Mouse (Mus musculus) liver, embryonic 11.5 days (tissue): ENCODE results near the gene Klhl9. TPM values are rescaled to one million over a fixed set of nuclear protein-coding genes. Genes with fewer than 3 reads are reported as not detected.

Experiments used
- ATAC-seq: fragments of 200-750 bp; cut with Nextera tagmentation; replicated peaks from 2 replicates; pipeline ENCODE4 v1.8.0; 2017; ENCODE audit warnings: moderate number of reproducible peaks, mild to moderate bottlenecking, moderate TSS enrichment, moderate library complexity; ENCODE audit not compliant: low FRiP score
- DNase-seq: peaks from one replicate; pipeline ENCODE4 v3.0.0-alpha.2; 2017; ENCODE audit warnings: low spot score
- H3K27ac ChIP-seq: fragments of 300-500 bp; sonication (generic); 2 replicates; pipeline ENCODE4 v1.5.1; 2014; ENCODE audit warnings: mild to moderate bottlenecking, low read depth, low read length, control low read depth
- H3K27me3 ChIP-seq: fragments of 300-500 bp; sonication (generic); replicated peaks from 2 replicates; pipeline ENCODE4 v1.6.1; 2014; ENCODE audit warnings: low read length, mixed read lengths; ENCODE audit not compliant: control insufficient read depth, insufficient read depth
- H3K36me3 ChIP-seq: fragments of 300-500 bp; sonication (generic); 2 replicates; pipeline ENCODE4 v1.6.1; 2014; ENCODE audit warnings: mild to moderate bottlenecking, low read length, moderate library complexity, mixed read lengths; ENCODE audit not compliant: control insufficient read depth, insufficient read depth
- H3K4me1 ChIP-seq: fragments of 300-500 bp; sonication (generic); replicated peaks from 2 replicates; pipeline ENCODE4 v1.6.1; 2014; ENCODE audit warnings: low read length, mixed read lengths; ENCODE audit not compliant: control insufficient read depth, insufficient read depth
- H3K4me2 ChIP-seq: fragments of 300-500 bp; sonication (generic); 2 replicates; pipeline ENCODE4 v1.6.1; 2014; ENCODE audit warnings: mild to moderate bottlenecking, control low read depth, moderate library complexity
- H3K4me3 ChIP-seq: fragments of 300-500 bp; sonication (generic); 2 replicates; pipeline ENCODE4 v1.5.1; 2014; ENCODE audit warnings: low read depth, low read length, control low read depth
- H3K9ac ChIP-seq: fragments of 300-500 bp; sonication (generic); 2 replicates; pipeline ENCODE4 v1.6.1; 2014; ENCODE audit warnings: low read depth, low read length, control low read depth
- H3K9me3 ChIP-seq: fragments of 300-500 bp; sonication (generic); 2 replicates; pipeline ENCODE4 v1.6.1; 2016; ENCODE audit warnings: low read length, inconsistent platforms, mixed read lengths; ENCODE audit not compliant: control insufficient read depth
- WGBS: fragments of 180-500 bp; shearing (Covaris S2); extraction: QIAGEN DNeasy Blood & Tissue Kit; methylation state at CpG from one replicate; pipeline ENCODE4 v1.1.7; 2014; 5-methylcytosine and 5-hydroxymethylcytosine counted together
- polyA plus RNA-seq: library from polyadenylated mRNA; unstranded; fragments of >200 nt; fragmentation: Nextera tagmentation; extraction: Ambion mirVana; gene quantifications from 2 replicates; pipeline ENCODE4 v1.2.1, GENCODE M21; 2014

Gene Klhl9
- polyA plus RNA-seq, 1 experiment from 2014 or later, result 65.1 TPM

- Histone ChIP-seq H3K9ac (no peak overlapping the region), H3K27me3 (no peaks in the 10 kb centered on the region), H3K36me3 (no peaks in the 10 kb centered on the region), H3K4me3 (no peak overlapping the region), H3K9me3 (no peaks in the 10 kb centered on the region), H3K4me1 (no peaks in the 10 kb centered on the region), H3K4me2 (no peak overlapping the region), H3K27ac (no peak overlapping the region)
- no peak for ATAC-seq
- DNase-seq, result no peak
- WGBS, result 43% methylated on average over 8 of the region's 8 CpGs
These were observed 41.9 kb downstream of the Klhl9 start for GRCm38 (mm10) chr4:88680362-88680761.

- H3K4me1 ChIP-seq, result no peaks in the 10 kb centered on the region
- no peak within 1 kb of the TSS for H3K9ac ChIP-seq
- no peaks in the 10 kb centered on the region for H3K36me3 ChIP-seq
- DNase-seq (no peak), ATAC-seq (no peak)
- no peaks in the 10 kb centered on the region for H3K9me3 ChIP-seq
- no peak within 1 kb of the TSS for H3K27ac ChIP-seq
- 73% methylated on average over 1 of the region's 1 CpGs for WGBS
- H3K4me3 ChIP-seq, result no peak within 1 kb of the TSS
- H3K27me3 ChIP-seq, result no peaks in the 10 kb centered on the region
- no peak within 1 kb of the TSS for H3K4me2 ChIP-seq
These were observed 45.4 kb downstream of the Klhl9 start, which contains the start of gene Ifna16 for GRCm38 (mm10) chr4:88676824-88677223. Gene Ifna16, minus strand, starts transcription at chr4:88676924.

Other genes with a start within 250 kb of the Klhl9 start
- gene Ifnb1, start 199.7 kb downstream of the Klhl9 start, polyA plus RNA-seq, result not detected in 2 replicates
- not detected in 2 replicates for gene Ifna15, start 164.2 kb downstream of the Klhl9 start, polyA plus RNA-seq
- not detected in 2 replicates for gene Ifna14, start 150.7 kb downstream of the Klhl9 start, polyA plus RNA-seq
- gene Ifna9, start 130.1 kb downstream of the Klhl9 start, polyA plus RNA-seq, result not detected in 2 replicates
- gene Ifna12, start 119.1 kb downstream of the Klhl9 start, polyA plus RNA-seq, result not detected in 2 replicates
- not detected in 2 replicates for gene C87499, start 88.1 kb downstream of the Klhl9 start, polyA plus RNA-seq
- gene Ifna13, start 78.0 kb downstream of the Klhl9 start, polyA plus RNA-seq, result not detected in 2 replicates
- not detected in 2 replicates for gene Ifna16, start 45.5 kb downstream of the Klhl9 start, polyA plus RNA-seq
- gene Ifna2, start 38.6 kb downstream of the Klhl9 start, polyA plus RNA-seq, result not detected in 2 replicates
- not detected in 2 replicates for gene Ifnab, start 31.1 kb downstream of the Klhl9 start, polyA plus RNA-seq
- 0.85 and 0.96 TPM in 2 replicates for gene Gm26566, start 660 bp downstream of the Klhl9 start, polyA plus RNA-seq
- not detected in 2 replicates for gene Gm13271, start 32.4 kb upstream of the Klhl9 start, polyA plus RNA-seq
- gene Gm13283, start 37.7 kb upstream of the Klhl9 start, polyA plus RNA-seq, result not detected in 2 replicates
- gene Gm13290, start 51.4 kb upstream of the Klhl9 start, polyA plus RNA-seq, result not detected in 2 replicates
- gene Gm13289, start 54.5 kb upstream of the Klhl9 start, polyA plus RNA-seq, result not detected in 2 replicates
- not detected in 2 replicates for gene Gm13272, start 57.4 kb upstream of the Klhl9 start, polyA plus RNA-seq
- gene Ifnz, start 59.7 kb upstream of the Klhl9 start, polyA plus RNA-seq, result not detected in 2 replicates
- not detected in 2 replicates for gene Gm13276, start 63.2 kb upstream of the Klhl9 start, polyA plus RNA-seq
- not detected in 2 replicates for gene Gm13277, start 66.2 kb upstream of the Klhl9 start, polyA plus RNA-seq
- not detected in 2 replicates for gene Gm13278, start 69.1 kb upstream of the Klhl9 start, polyA plus RNA-seq
- gene Gm13275, start 72.0 kb upstream of the Klhl9 start, polyA plus RNA-seq, result not detected in 2 replicates
- gene Gm13279, start 74.9 kb upstream of the Klhl9 start, polyA plus RNA-seq, result not detected in 2 replicates
- 0.26 and 0.66 TPM in 2 replicates for gene Gm13285, start 77.2 kb upstream of the Klhl9 start, polyA plus RNA-seq
- gene Gm13287, start 80.8 kb upstream of the Klhl9 start, polyA plus RNA-seq, result not detected in 2 replicates
- not detected in 2 replicates for gene Gm13288, start 83.1 kb upstream of the Klhl9 start, polyA plus RNA-seq
- gene Ifna7, start 93.8 kb upstream of the Klhl9 start, polyA plus RNA-seq, result not detected in 2 replicates
- gene Ifna11, start 97.5 kb upstream of the Klhl9 start, polyA plus RNA-seq, result not detected in 2 replicates
- not detected in 2 replicates for gene Ifna6, start 105.0 kb upstream of the Klhl9 start, polyA plus RNA-seq
- gene Ifna5, start 113.1 kb upstream of the Klhl9 start, polyA plus RNA-seq, result not detected in 2 replicates
- gene Ifna4, start 119.4 kb upstream of the Klhl9 start, polyA plus RNA-seq, result not detected in 2 replicates
- gene Ifna1, start 127.6 kb upstream of the Klhl9 start, polyA plus RNA-seq, result not detected in 2 replicates
- not detected in 2 replicates for gene Ifne, start 157.7 kb upstream of the Klhl9 start, polyA plus RNA-seq